Mouse (Mus musculus): ENCODE data around the gene Cln5. TPM values are rescaled to one million over a fixed set of nuclear protein-coding genes. Genes with fewer than 3 reads are reported as not detected.

The Cln5 gene
- polyA plus RNA-seq (2015; fragmentation: Nextera tagmentation; extraction: Ambion mirVana) = 33.9 and 34.6 TPM in 2 replicates

DNA sequence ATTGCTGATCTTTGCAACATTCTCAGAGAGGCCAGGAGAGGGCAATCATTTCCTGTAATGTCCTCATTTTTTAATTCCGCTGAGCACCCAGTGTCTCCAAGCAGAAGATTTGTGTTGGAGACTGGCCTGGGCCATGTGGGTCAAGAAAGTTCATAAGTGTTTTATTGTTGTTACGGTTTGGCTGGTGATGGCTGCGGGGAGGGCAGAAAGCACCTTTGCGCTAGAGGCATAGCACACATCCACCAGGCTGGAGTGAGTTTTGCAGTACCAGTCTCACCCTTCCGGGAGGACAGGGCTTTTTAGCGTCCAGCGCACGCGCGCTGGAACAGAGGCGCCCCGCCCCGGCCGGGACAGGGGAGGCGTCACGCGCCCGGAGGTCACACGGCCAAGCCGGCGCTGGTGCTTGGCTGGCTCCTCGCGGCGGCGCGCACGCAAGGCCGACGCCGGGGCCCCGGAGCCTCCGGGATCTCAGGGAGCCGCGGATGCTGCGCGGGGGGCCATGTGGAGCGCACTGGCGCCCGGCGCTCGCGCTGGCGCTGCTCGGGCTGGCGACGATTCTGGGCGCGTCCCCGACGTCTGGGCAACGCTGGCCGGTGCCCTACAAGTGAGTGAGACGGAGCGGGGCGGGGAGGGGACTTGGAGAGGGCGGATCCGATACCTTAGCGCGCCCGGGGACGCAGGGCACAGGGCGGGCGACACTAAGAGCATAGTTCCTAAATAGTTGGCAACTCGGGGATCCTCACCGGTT is at the start of gene Cln5:
Cln5 (plus strand) TSS at position 353 of the 748 bp plus-strand sequence.
- WGBS = under 1% methylated on average over 61 of the region's 65 CpGs
- peak within 1 kb of the TSS; percentile 85 for H3K4me2 ChIP-seq

DNA sequence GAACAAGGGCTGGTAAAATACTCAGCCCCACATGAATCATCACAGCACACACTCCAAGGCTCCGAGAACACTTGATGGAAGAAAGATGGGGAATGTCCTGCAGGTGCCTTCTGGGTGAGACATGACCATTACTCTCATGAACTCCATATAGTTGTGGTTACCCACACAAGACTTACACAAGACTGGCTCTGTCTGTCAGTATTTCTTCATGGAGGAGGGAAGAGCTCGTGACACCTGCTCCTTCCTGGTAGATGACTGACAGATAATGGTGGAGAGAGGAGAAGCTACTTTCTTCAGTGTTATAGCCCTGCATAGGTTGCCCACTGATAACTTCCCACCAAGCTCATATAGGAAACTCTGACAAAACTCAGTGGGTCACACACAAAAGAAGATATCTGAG is 40.8 kb upstream of the Cln5 start:
- 84% methylated on average over 2 of the region's 2 CpGs for WGBS
- no peak overlapping the region for H3K27ac ChIP-seq
- no peak overlapping the region for H3K4me2 ChIP-seq
- no peak overlapping the region for H3K9ac ChIP-seq
- H3K4me3 ChIP-seq (replicated peaks) = no peak overlapping the region
- no peaks in the 10 kb centered on the region for H3K9me3 ChIP-seq (replicated peaks)
- ATAC-seq (replicated peaks; ENCODE audit: low FRiP score) = no peak
- H3K36me3 ChIP-seq = no peaks in the 10 kb centered on the region
- no peaks in the 10 kb centered on the region for H3K4me1 ChIP-seq
- H3K27me3 ChIP-seq = no peaks in the 10 kb centered on the region

More for the DNA sequence above, at the start of gene Cln5:
- Histone ChIP-seq H3K9me3 (replicated peaks) (no peaks in the 10 kb centered on the region), H3K36me3 (peaks cover 28% of the 10 kb centered on the region), H3K4me3 (replicated peaks) (peak within 1 kb of the TSS; percentile 86), H3K4me1 (peaks cover 13% of the 10 kb centered on the region), H3K9ac (peak within 1 kb of the TSS; percentile 71), H3K27me3 (no peaks in the 10 kb centered on the region), H3K27ac (peak within 1 kb of the TSS; percentile 94)
- ATAC-seq (replicated peaks; ENCODE audit: low FRiP score) = peak; percentile 99

DNA sequence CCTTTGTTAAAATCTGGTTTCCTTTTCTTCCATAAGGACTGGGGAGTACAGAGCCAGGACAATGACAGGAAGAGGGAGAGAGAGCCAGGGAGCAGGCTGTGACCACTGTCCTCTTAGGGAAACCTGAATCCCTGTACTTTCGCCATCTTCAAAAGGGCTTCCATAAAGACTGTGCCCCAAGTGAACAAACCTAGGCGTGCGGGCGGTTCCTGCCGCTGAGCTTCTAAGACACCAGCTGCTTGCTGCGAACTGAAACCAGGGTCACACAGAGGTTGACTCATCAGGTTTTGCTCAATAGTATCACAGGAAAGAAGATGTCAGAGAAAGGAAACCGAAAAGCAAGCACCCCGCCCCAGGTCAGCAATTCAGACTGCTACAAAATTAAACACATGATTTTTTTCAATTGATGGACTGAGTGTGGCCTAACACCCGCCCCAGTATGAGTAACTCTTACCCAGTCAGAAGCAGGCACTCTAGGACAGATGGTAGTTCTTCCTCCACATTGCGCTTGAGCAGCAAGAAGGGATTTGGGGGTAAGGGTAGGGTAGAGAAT is 36.7 kb upstream of the Cln5 start:
- WGBS = 50% methylated on average over 10 of the region's 10 CpGs
- peak overlapping the region; percentile 75; the same call in 1 of the 2 replicates for H3K27ac ChIP-seq
- no peaks in the 10 kb centered on the region for H3K9me3 ChIP-seq (replicated peaks)
- no peak overlapping the region for H3K4me3 ChIP-seq (replicated peaks)
- no peaks in the 10 kb centered on the region for H3K27me3 ChIP-seq
- H3K36me3 ChIP-seq = no peaks in the 10 kb centered on the region
- H3K4me1 ChIP-seq = no peaks in the 10 kb centered on the region
- no peak overlapping the region for H3K4me2 ChIP-seq
- no peak overlapping the region for H3K9ac ChIP-seq
- peak; percentile 79 for ATAC-seq (replicated peaks; ENCODE audit: low FRiP score)

DNA sequence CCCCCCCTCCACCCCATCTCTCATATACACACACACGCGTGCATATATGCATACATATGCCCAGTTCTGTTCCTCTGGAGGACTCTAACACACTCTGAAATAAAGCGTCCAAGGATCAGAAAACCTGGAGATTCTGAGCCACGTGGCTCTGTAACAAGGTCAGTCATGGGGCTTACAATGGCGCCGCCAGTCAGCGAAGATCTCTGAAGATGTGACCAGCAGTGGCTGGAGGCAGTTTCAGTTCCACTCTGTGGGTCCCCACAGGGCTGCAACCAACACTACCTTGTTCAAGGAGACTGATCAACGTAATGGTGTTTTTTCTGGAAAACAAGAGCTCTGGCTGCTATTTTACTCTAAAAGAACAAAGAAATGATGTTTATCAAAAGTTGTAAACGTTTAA is 35.9 kb upstream of the Cln5 start:
- H3K36me3 ChIP-seq = no peaks in the 10 kb centered on the region
- H3K9ac ChIP-seq = no peak overlapping the region
- H3K27ac ChIP-seq = no peak overlapping the region
- no peak overlapping the region for H3K4me3 ChIP-seq (replicated peaks)
- no peaks in the 10 kb centered on the region for H3K9me3 ChIP-seq (replicated peaks)
- ATAC-seq (replicated peaks; ENCODE audit: low FRiP score) = no peak
- H3K4me1 ChIP-seq = no peaks in the 10 kb centered on the region
- H3K27me3 ChIP-seq = no peaks in the 10 kb centered on the region
- WGBS = 85% methylated on average over 9 of the region's 9 CpGs
- H3K4me2 ChIP-seq = no peak overlapping the region

DNA sequence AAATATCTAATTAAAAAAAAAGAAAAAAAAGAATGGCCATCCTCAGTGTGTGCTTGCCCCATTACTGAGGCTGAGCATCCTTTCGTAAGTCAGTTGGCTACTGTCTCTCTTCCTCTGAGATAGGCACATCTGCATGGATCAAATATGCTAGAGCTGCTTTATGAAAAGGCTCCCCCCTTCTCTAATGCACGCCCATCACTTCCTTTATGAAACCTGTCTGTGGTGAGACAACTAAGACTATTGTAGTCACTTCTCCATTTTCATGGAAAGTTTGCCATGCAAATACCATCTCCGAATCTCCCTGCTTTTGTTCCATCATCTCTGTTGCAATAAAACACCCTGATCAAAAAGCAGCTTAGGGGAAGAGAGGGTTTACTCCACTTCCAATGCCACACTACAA is 33.0 kb upstream of the Cln5 start:
- Histone ChIP-seq H3K27ac (no peak overlapping the region), H3K9ac (no peak overlapping the region), H3K4me3 (replicated peaks) (no peak overlapping the region), H3K4me2 (no peak overlapping the region), H3K9me3 (replicated peaks) (no peaks in the 10 kb centered on the region), H3K4me1 (no peaks in the 10 kb centered on the region), H3K27me3 (no peaks in the 10 kb centered on the region), H3K36me3 (no peaks in the 10 kb centered on the region)
- ATAC-seq (replicated peaks; ENCODE audit: low FRiP score) = no peak
- 83% methylated on average over 3 of the region's 3 CpGs for WGBS

DNA sequence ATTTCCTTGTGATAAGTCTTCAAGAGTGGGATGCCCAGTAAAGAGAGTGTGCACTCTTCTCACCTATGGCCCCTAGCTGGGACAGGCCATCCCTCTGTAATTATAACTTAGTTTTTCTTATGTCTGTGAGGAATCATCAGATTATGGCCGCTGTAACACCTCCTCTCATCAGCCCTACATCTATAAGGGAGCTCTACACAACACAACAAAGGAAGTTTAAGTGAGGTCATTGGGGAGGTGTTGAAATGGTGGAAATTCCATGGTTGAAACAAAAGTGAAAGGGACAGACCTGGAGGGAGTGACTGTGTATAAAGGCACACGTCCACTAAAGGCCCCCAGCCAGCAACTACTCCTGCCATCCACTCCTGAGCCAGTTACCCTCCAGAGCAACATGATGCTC is 23.3 kb upstream of the Cln5 start, which contains the start of gene Acod1:
Acod1 (plus strand) TSS at position 301 of the 400 bp plus-strand sequence.
- Histone ChIP-seq H3K27me3 (no peaks in the 10 kb centered on the region), H3K9me3 (replicated peaks) (no peaks in the 10 kb centered on the region), H3K4me3 (replicated peaks) (no peak within 1 kb of the TSS), H3K36me3 (no peaks in the 10 kb centered on the region), H3K4me1 (no peaks in the 10 kb centered on the region), H3K9ac (no peak within 1 kb of the TSS), H3K4me2 (no peak within 1 kb of the TSS), H3K27ac (no peak within 1 kb of the TSS)
- WGBS = 75% methylated on average over 2 of the region's 2 CpGs
- ATAC-seq (replicated peaks; ENCODE audit: low FRiP score) = no peak

DNA sequence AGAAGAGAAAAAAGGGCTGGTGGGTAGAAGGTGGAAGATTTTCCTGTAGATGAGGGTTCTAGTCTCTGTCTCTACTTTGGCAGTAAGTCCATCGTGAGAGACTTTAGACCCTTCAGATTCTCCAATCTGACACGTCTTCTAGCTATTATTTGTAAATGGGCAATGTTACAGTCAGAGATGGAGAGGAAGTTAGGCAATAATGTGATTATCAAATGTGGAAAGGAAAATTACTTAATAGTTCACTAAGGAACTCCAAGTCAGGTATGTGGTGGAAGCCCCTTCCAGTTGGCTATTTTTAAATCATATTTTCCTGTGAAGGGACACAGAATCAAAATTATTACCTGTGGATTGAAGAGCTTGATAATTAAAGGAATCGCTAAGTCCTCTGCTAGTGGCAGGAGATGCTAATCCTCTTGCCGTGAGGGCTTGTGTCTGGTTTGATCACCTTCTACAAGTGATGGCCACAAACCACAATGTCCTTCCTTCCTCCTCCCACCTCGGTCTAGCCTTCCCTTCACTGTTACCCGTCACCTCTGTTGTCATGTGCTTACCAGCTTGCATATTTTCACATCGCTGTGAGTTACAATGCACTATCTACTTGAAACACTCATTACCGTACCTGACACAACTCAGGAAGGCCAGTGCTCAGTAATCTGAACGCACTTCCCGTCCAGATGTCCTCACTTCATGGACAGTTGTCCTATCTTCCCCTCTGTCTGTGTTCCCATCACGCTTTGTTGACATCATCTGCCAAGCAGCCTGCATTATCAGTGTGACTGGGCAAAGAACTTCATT is 21.5 kb upstream of the Cln5 start:
- WGBS = 81% methylated on average over 11 of the region's 11 CpGs
- H3K9me3 ChIP-seq (replicated peaks) = no peaks in the 10 kb centered on the region
- H3K9ac ChIP-seq = no peak overlapping the region
- H3K27ac ChIP-seq = no peak overlapping the region
- no peaks in the 10 kb centered on the region for H3K4me1 ChIP-seq
- no peak overlapping the region for H3K4me3 ChIP-seq (replicated peaks)
- no peak for ATAC-seq (replicated peaks; ENCODE audit: low FRiP score)
- no peaks in the 10 kb centered on the region for H3K36me3 ChIP-seq
- H3K4me2 ChIP-seq = no peak overlapping the region
- no peaks in the 10 kb centered on the region for H3K27me3 ChIP-seq

DNA sequence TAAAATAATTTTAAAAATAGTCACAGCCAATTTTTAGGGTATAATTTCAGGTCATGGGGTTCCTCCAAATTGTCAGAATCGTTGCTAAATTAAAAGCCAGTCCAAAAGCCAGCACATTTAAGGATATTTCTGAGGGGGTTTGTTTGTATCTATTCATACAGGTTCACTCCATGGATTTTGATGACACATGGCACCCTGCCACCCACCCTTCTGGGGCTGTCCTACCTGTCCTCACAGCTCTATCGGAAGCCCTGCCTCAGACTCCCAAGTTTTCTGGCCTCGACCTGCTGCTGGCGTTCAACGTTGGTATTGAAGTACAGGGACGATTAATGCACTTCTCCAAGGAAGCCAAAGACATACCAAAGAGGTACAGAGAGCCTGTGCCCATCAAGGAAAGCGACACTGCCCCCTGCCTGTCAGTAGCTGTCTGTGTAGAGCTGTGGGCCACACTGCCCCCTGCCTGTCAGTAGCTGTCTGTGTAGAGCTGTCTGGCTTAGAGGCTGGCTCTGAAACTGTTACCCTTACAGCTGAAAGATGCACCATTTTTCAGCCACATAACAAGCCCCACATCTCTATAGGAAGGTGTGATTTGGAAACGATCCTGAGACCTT is 18.8 kb upstream of the Cln5 start:
- Histone ChIP-seq H3K27ac (no peak overlapping the region), H3K9me3 (replicated peaks) (no peaks in the 10 kb centered on the region), H3K27me3 (no peaks in the 10 kb centered on the region), H3K4me3 (replicated peaks) (no peak overlapping the region), H3K4me2 (no peak overlapping the region), H3K4me1 (no peaks in the 10 kb centered on the region), H3K36me3 (no peaks in the 10 kb centered on the region), H3K9ac (no peak overlapping the region)
- 38% methylated on average over 8 of the region's 8 CpGs for WGBS
- ATAC-seq (replicated peaks; ENCODE audit: low FRiP score) = peak; percentile 91

DNA sequence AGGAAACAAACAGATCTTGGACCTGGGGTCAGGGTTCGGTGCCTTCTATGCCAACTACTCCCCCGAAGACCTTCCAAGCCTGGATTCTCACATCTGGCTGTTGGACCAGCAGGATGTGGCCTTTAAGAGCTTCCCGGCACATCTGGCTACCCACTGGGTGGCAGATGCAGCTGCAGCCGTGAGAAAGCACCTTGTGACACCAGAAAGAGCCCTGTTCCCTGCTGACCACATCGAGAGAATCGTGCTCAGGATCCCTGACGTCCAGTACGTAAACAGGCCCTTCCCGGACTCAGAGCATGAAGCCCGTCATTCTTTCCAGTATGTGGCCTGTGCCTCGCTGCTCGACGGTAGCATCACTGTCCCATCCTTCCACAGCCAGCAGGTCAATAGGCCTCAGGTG is 15.3 kb upstream of the Cln5 start:
- no peak overlapping the region for H3K9ac ChIP-seq
- H3K4me2 ChIP-seq = no peak overlapping the region
- WGBS = 85% methylated on average over 13 of the region's 13 CpGs
- no peak for ATAC-seq (replicated peaks; ENCODE audit: low FRiP score)
- no peaks in the 10 kb centered on the region for H3K9me3 ChIP-seq (replicated peaks)
- no peak overlapping the region for H3K27ac ChIP-seq
- H3K4me3 ChIP-seq (replicated peaks) = no peak overlapping the region
- H3K27me3 ChIP-seq = no peaks in the 10 kb centered on the region
- no peaks in the 10 kb centered on the region for H3K4me1 ChIP-seq
- H3K36me3 ChIP-seq = no peaks in the 10 kb centered on the region

DNA sequence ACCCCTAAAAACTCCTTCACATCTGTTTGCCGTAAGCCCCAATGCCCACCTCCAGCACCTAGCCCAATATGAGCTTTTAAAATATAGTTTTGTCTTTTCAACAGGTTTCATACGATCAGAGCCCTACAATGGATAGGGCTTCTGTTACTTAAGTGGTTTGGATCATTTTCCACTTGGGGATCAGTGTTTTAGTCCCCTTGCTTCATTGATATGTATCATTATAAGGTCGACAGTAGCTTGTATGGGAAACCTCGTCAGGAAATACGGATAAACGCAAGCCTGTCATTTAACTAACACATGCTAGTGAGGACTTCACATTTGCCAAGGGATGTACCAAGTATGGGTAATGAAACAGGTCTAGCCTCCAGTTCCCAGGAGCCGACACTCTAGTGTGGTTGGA is 13.4 kb upstream of the Cln5 start:
- no peak for ATAC-seq (replicated peaks; ENCODE audit: low FRiP score)
- H3K4me2 ChIP-seq = no peak overlapping the region
- 87% methylated on average over 7 of the region's 7 CpGs for WGBS

DNA sequence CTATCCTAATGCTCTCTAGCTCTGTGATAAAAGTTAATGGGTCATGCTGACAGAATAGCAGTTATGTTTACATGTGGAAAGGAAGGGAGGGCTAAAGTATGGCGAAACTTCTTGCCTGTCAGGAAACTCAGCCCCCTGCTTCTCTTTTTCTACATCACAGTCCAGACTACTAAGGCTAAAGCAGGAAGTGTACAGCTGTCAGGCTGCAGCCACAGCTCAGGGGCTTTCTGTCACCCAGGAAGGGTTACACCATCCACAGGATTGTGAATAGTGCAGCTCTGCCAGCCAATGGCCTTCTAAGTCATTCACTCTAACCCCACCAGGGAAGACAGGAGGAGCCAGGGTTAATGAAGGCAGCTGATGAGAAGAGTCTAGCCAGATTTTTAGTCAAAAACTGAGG is 11.0 kb upstream of the Cln5 start:
- no peak overlapping the region for H3K27ac ChIP-seq
- no peaks in the 10 kb centered on the region for H3K36me3 ChIP-seq
- WGBS = 21% methylated on average over 1 of the region's 1 CpGs
- no peaks in the 10 kb centered on the region for H3K9me3 ChIP-seq (replicated peaks)
- no peaks in the 10 kb centered on the region for H3K27me3 ChIP-seq
- no peak overlapping the region for H3K9ac ChIP-seq
- no peak overlapping the region for H3K4me2 ChIP-seq
- H3K4me3 ChIP-seq (replicated peaks) = no peak overlapping the region
- H3K4me1 ChIP-seq = no peaks in the 10 kb centered on the region
- no peak for ATAC-seq (replicated peaks; ENCODE audit: low FRiP score)

More for the DNA sequence above, 13.4 kb upstream of the Cln5 start:
- no peaks in the 10 kb centered on the region for H3K9me3 ChIP-seq (replicated peaks)
- H3K4me3 ChIP-seq (replicated peaks) = no peak overlapping the region
- H3K9ac ChIP-seq = no peak overlapping the region
- H3K4me1 ChIP-seq = no peaks in the 10 kb centered on the region
- no peaks in the 10 kb centered on the region for H3K36me3 ChIP-seq
- no peak overlapping the region for H3K27ac ChIP-seq
- no peaks in the 10 kb centered on the region for H3K27me3 ChIP-seq

DNA sequence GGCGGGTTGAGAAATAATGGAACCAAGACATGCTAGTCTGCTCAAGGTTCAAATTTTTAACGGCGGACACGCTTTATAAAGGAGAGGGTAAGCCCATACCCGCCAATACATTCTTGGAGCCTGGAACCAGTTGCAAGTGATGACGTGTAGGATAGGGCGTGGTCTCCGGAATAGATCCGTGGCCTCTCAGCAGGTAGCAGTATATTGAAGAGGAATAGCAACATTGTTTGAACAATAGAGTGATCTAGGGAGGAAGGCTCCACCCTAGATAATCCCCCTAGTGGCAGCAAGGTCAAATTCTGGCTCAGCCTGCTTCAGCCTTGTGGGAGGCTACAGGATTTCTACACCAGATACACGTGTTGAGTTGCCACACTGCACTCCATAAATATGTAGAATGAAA is 10.5 kb upstream of the Cln5 start:
- Histone ChIP-seq H3K36me3 (no peaks in the 10 kb centered on the region), H3K9me3 (replicated peaks) (no peaks in the 10 kb centered on the region), H3K4me3 (replicated peaks) (no peak overlapping the region), H3K27me3 (no peaks in the 10 kb centered on the region), H3K4me2 (no peak overlapping the region), H3K27ac (no peak overlapping the region), H3K4me1 (no peaks in the 10 kb centered on the region), H3K9ac (no peak overlapping the region)
- WGBS = 84% methylated on average over 10 of the region's 10 CpGs
- no peak for ATAC-seq (replicated peaks; ENCODE audit: low FRiP score)
